Mouse (Mus musculus) G1E (cell line): ENCODE data around the gene Wwc1.

ENCODE experiments used
- CTCF ChIP-seq: IDR thresholded peaks from 2 replicates; pipeline ENCODE4 v1.5.1; 2012; ENCODE audit warnings: low read depth, low read length, inconsistent platforms, mixed read lengths
- GATA1 ChIP-seq: IDR thresholded peaks from 2 replicates; pipeline ENCODE4 v1.6.1; 2012; ENCODE audit warnings: borderline replicate concordance, low read length, inconsistent platforms, mixed read lengths
- GATA2 ChIP-seq: IDR thresholded peaks from 2 replicates; pipeline ENCODE4 v1.6.1; 2012; ENCODE audit warnings: low read depth, low read length, inconsistent platforms, borderline replicate concordance

GRCm38 (mm10) chr11:35968291-35968690 lies 12.0 kb downstream of the Wwc1 start:
- TF ChIP-seq CTCF (no peak), GATA1 (no peak), GATA2 (no peak)
